Comparison of ENCODE assay signal across 18 mouse cellular contexts in the genomic region with DNA sequence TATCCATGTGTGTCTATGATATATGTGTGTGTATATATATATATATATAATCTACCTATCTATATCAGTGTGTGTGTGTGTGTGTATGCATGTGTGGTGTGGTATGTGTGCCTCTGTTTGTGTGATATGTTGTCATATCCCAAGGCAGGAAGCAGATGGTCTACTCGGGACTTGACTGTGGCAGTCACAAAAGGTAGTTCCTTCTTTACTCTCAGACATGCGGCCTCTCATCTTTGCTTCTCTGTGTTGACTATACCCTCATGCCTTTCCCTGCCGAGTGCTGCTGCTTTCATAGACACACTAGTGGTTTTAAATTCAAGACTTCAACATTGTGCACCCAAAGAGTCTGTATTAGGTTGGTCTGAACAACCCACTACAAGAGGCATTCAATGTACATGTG.
"Had no signal": no experiment of that assay in that cellular context is flagged by ENCODE, and none has a peak within 500 bp of the region (broad histone marks: within the 10 kb centered on the region; RNA-seq: fewer than 3 reads in every experiment).

No protein-coding gene starts in this region.

- H3K4me3 ChIP-seq: layer of hippocampus, adult 2 months; left cerebral cortex, adult 2 months; liver, embryonic 13.5 days; midbrain, embryonic 13.5 days; myocyte; neural tube, embryonic 13.5 days had no signal

- H3K4me1 ChIP-seq: liver, embryonic 13.5 days had no signal

- DNase-seq: kidney, adult 2 months; layer of hippocampus, postnatal 36 days; liver, embryonic 13.5 days; lung, adult 2 months; lung, postnatal 14 days; lung, postnatal 4 days; retina, postnatal 1 day; right cerebral cortex, postnatal 25 days; spleen, adult 18-20 months; thymus, postnatal 36 days had no signal

- H3K27ac ChIP-seq: kidney, postnatal 0 days; layer of hippocampus, adult 2 months; left cerebral cortex, adult 2 months; liver, embryonic 13.5 days; midbrain, embryonic 13.5 days; neural tube, embryonic 13.5 days; stomach, postnatal 0 days had no signal

- H3K9ac ChIP-seq: liver, embryonic 13.5 days; midbrain, embryonic 13.5 days; neural tube, embryonic 13.5 days had no signal

- H3K9me3 ChIP-seq: liver, embryonic 13.5 days; midbrain, embryonic 13.5 days; neural tube, embryonic 13.5 days had no signal

- H3K4me2 ChIP-seq: liver, embryonic 13.5 days; midbrain, embryonic 13.5 days; neural tube, embryonic 13.5 days had no signal

- H3K27me3 ChIP-seq: liver, embryonic 13.5 days; midbrain, embryonic 13.5 days; neural tube, embryonic 13.5 days had no signal

- ATAC-seq: midbrain, embryonic 16.5 days had no signal

- H3K36me3 ChIP-seq: liver, embryonic 13.5 days; midbrain, embryonic 13.5 days; neural tube, embryonic 13.5 days had no signal
